Mouse (Mus musculus): ENCODE measurements around the gene Cyp2j5.

GRCm38 (mm10) chr4:96635455-96635854, 28.5 kb downstream of the Cyp2j5 start:
- TF ChIP-seq POLR2A (IDR thresholded peaks at IDR 0.05; ENCODE audit: extremely low read depth, insufficient read depth, low read length) (no peak), CTCF (IDR thresholded peaks at IDR 0.05; ENCODE audit: low read depth, low read length) (no peak)

Data from liver, adult 2 months (tissue).